Mouse (Mus musculus) retina, postnatal 7 days (tissue): ENCODE results near the gene Wwox.

Experiments used
- DNase-seq: peaks from one replicate; pipeline ENCODE4 v3.0.0-alpha.2; 2012; ENCODE audit warnings: low read depth, low spot score

The Wwox gene

DNA sequence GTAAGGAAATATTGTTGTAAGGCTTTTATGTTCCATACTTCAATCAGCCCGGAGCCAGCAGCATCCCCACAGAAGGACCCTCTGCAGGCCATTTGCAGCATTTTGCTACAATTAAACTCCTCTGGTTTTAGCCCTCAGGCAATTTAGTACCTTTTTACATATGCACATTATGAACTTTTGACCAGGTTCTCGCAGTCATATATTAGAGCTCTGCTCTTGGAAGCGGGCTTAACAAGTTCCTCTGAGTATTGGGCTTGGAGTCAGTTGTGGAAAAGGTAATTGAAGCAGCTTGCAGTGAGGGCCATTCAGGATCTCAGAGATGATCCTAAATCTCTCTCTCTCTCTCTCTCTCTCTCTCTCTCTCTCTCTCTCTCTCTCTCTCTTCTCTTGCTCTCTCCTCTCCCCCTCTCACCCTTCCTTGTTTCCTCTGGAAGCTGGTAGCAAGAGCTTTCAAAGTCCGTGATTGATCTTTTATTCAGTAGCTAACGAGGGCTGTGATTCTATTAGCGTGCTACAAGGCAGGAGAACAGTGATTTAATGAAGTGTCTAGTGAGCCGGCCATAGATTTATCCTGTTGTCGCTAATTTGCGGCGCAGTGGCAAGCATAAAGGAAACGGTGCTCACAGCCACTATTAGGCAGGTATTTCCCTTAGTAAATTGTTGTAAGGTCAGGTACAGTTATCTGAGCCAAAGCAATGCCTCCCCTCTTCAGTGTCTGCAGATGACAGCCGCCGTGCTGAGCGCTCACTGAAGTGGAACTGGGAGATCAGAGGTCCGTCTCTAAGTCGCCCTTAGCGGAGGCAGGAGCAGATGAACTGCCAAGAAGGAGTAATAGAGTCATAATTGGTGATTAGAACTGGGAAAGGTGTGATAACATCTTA is 292.0 kb downstream of the Wwox start:
- no peak for DNase-seq

DNA sequence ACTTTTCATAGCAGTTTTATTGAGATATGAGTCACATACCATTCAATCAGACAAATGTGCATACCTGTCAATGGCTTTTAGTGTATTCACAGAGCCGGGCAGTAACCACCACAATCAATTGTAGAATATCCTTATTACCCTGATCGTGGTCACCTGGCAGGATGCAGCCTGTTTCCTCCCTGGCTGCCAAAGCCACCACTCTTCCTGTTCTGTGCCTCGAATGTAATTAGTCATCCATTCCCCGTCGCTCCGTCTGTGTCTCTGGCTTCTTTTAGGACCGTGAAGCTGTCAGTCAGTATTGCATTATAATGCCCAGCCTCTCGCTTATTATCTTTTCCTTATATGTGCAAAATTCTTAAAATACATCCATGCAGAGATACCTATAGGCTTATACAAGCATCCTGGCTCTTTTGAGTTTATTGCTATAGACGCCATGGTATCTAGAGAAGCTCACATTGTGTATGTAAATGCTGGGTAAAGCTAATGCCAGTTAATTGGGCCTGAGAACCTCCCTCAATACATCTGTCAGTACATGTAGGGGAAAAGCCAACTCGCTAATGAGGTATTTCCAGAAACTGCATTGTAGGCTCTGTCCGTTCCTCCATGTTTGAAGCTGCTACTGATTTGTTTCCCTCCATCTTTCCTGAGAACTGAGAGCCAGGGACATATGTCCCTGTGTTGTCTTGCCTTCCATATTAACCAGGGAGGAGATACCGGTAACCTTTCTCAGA is 303.9 kb downstream of the Wwox start:
- DNase-seq, result no peak

DNA sequence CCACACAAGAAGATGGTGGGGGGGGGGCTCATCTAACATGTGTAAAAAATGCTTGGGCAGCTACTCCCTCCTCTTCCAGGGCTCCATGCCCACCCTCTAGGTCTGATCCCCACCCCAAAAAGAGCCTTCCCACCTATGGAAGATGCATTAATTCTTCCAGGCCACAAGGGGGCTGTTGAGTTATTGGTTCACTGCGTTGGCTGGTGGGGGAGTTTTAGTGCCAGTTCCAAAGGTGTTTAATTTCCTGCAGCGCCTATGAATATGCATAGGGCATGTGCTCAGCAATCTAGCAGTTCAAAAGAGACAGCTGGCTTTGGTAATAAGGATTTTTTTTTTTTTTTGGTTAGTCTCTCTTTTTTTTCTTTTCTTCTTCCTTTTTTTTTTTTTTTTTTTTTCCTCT is 306.9 kb downstream of the Wwox start:
- DNase-seq, result no peak

DNA sequence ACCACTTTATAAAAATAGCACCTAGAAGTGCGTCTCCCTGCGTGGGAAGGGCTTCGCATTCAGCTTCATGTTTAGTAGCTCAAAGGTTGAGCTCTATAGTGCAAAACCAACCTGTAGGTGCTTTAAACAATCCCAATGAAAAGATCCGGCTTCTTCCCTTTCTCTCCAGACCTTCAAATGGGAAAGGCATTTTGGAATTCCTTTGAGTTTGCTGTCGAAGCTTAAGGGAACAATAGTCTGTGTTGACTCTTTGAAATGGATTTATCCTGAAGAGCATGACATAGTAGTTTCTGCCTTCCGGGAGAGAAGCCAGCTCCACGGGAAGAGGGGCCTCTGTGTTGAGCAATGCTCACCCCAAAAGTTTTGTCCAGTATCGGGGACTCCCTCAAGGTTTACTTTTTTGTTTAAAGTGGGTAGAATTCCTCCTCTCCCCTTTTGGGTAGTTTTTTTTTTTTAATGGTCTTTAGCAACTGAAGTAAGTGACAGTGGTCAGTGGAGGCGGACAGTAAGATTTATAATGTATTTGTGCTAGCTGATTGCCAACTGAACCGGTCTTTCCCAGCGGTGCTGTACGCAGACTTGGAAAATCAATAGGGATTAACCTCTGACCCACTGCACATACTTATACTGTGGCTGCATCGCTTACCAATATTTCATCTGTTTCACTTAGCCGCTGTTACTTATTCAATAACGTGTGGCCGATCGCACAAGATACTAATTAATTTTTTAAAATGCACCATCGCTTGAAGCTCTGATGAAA is 312.1 kb downstream of the Wwox start:
- DNase-seq, result no peak

DNA sequence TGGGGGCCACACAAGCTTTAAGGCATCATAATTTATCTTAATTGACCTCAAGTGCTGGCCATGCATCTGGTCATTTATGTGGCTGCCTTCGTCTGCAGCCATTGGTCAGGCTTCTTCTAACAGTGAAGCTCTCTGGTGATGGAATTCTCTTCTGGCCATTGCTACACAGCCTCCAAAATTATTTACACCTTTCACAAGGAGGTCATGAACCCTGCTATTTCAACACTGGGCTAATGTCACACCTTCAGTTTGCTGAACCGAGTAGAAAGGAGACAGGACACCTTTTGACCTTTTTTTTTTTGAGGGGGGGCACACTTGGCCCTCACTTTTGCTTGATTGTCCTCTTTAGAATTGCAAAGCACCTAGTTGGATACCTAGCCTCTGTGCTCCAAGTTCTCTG is 320.2 kb downstream of the Wwox start:
- no peak for DNase-seq

DNA sequence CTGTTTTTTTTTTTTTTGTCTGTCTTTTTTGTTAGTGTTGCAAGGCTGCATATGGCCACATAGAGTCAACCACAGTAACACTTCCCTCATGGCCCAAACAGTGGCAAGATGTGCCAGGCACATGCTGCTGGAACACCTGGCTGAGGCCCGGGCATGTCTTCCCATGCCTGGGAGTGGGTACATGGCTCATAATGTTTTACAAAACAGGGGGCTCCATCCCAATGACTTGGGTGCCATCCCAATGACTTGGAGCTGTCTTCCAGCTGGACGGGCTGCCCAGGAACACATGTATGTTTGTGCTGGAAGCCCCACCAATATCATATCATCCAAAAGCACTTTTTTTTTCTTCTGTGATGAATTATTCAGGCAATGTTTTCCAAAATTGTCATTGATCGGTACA is 329.1 kb downstream of the Wwox start:
- no peak for DNase-seq

DNA sequence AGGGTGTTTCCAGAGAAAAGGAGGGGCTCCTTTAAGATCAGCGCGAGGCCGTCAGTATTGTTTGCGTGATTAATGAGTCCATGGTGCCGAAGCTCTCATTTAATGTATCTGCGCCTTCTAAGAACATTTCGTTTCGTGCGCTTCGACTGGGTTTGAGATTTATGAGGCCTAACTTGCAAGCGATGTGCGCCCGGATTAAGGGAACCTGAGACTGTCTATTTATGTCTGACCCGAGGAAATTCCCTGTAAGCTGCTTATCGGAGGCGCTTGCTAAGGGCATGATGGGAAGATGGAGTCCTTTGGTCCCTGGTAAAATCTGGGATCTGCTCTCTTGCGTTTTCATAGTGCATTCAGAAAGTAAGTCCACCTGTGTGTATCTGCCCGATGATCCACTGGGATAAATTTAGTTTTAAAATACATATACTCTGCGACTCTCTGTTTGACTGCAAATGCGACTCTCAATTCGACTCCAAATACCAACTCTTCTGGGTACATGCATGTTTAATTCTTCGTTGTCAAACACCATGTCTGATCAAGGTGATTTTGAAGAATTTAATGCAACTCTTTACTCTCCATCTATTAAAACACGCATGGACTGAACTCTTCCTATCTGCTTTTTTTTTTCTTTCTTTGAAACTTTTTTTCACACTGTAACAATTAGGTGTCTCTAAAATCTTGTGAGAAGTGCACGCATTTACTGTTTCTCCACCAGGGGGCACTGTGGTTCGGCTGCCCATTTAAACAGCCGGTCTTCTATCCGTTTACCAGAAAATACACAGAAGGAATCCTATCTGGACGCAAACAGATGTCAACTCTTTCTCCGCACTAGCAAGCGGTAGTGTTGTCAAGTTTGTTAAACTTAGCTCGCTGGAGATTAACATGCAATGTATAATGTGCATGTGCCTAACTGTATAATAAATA is 331.7 kb downstream of the Wwox start:
- DNase-seq, result peak; percentile 72

DNA sequence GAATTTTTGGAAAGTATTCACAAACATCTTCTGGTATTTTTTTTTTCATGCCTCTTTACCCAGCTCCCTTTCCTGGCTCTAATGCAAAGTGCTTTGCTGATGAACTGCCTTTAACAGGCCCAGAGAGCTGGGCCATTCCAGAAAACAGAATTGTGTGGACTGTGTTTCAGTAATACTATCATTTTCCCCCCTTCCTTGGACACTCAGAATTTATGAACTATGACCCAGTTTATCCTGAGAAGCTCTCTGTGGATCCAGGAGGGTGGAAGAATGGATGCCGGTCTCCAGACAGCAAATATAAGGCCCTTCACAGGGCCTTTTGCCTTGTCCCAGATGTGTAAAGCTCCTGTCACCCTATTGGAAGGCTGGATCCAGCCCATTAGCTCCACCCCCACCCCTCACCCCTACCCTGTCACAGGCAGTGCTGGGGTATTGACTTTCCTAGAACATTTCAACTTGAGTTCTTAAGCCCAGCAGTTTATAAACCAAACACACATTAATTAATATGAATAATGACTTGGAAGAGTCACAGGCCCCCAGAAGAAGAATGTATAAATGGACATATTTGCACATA is 332.9 kb downstream of the Wwox start:
- no peak for DNase-seq

DNA sequence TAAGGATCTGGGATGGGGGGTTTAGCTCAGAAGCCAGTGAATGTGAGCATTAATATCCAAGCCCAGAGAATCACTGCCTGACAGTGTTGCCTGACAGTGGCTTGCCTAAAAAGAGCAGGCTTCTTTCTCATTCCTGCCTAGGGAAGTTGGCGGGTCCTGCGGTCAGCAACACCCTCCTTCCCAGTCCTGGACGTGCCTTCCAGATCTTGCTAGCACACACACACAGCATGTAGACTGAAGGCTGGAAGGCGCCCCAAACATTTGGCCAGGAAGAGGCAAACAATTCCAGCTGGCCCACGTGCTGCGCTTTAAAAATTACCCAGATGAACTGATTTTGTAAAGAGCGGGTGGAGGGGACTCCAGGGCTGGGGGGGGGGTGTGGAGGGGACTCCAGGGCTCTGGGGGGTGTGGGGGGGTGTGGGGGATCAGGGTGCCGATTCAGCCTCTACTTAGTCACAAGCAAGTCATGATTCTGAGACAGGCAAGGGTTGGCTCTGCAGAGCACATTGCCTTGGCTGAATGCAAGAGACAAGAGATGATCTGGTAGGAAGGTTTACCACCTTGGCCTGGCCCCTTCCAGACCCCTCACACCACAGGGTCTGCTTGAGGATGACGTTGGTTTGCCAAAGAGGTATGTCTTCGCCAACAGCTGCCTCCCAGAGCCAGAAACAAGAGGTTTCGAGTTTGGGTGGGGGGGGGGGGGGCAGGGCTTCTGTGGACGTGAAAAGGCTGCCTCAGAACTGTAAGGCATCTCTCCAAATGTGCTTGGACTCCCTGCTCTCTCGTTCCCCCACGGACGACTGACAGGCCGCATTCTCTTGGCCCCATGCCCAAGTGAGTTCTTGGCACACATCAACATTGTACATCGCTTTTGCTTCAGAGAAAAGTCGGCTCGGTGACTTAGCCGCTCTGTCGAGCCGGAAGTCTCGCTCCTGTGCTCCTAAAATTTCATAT is 334.3 kb downstream of the Wwox start:
- DNase-seq, result no peak

DNA sequence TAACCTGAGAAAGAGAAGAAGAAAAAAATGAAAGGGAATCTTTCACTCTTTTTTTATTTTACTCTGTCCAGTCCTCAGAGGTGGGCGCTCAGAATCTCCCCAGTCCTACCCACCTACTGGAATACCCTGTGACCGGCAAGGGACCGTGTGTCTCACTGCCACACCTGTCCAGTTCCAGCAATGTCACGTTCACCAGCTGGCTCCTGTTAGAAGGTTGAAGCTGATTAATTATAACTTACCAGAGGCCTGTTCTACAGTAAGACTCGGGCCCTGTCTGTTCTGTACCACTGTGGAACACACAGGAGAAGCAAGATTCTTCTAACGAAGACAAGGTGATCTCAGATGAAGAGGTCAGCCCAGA is 334.9 kb downstream of the Wwox start:
- DNase-seq, result no peak

DNA sequence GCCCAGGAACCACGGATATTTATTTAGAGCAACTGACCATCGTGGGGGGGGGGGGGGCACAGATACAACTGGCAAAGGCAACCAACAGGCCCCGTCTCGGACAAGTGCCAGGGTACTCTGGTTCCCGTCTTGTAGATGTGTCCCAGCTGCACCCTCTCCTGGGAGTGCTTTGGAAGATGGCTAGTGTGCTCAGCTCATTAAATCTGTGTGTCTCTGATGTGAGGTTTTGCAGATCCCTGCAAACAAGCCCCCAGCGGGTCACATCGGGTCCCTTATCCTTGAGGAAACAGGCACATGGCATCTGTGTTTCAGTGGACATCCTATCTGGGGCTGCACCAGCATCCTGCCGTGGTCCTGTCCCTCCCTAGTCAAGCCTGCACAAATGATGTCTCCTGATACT is 336.1 kb downstream of the Wwox start:
- no peak for DNase-seq

DNA sequence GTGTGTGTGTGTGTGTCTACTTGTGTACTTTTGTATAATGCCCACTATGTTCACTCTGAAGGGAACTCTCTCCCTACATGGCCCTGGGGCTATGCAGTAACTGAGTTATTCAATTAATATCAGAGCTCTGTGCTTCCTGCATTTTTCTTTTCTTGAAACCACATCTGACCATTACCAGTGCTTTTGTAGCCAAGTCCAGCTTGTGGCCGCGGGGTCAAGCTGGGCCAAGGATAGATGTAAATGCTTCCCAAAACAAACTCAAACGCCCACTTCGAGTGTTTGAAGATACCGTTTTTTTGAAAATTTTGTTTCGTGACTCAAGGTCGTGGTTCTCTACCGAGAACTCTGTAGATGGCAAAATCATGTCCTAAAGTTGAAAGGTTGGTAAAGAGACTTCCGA is 337.2 kb downstream of the Wwox start:
- DNase-seq, result no peak

DNA sequence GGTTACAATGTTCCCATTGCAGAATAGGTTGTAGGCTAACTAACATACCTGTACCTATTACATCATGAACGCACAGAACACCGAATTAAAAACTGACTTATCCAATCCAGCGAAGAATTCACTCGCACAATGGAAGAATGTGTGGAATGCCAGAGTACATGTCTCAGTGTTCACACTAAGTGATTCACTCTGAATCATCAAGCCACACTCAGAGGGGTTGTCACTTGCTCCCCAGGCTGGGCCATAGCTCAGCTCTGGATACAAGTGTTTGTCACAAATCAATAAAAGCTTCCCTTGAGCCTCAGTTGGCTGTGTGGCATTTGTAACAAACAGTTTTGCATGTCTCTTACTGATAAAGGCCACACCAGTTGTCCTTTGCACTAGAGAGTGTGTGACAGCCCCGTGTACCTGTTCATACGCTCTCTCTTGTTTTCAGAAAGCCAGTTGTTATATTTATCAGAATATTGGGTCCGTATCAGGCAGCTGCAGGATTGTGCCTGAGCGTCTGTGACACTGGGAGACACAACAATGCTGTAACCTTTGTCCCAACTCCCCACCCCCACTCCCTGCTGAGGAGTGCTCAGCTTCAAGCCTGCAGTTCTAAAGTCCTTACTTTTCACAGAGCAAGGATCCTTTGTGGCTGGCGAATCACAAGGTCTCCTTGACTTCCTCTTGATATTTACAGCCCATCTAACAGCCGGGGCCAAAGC is 338.0 kb downstream of the Wwox start:
- DNase-seq, result no peak

DNA sequence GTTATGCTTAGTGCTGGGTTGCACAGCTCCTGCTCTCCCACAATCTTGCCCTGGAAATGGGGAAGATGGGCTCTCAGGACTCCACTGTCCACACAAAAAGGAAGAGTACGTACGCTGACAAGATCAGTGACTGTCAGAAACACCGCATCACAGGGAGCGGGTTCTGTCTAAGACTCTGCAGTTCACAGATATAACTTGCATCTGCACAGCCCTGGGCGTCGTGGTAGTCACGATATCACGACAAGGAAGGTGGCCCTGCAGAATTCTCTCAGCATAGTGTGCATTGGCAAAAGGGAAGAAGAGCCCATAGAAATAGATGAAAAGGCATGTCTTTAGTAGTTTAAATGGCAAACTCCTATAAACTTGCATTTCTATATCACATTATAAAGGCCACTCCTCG is 339.5 kb downstream of the Wwox start:
- no peak for DNase-seq

DNA sequence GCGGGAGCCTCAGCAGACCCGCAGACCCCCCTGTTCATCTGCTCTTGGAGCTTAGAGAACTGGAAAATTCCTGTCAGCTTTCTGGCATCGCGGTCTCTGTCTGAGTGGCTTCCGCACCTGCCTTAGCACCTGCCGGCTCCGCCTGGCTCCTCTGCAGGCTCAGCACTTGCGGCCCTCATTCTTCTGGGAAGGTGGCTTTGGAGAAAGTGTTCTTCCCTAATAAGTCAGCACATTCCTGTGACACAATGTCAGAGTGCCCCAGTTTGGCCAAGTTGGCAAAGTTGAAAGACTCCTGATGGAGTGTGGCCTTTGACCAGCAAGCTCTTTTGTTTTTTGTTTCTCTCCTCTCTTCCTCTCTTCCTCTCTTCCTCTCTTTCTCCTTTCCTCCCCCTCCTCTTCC is 343.9 kb downstream of the Wwox start:
- no peak for DNase-seq

DNA sequence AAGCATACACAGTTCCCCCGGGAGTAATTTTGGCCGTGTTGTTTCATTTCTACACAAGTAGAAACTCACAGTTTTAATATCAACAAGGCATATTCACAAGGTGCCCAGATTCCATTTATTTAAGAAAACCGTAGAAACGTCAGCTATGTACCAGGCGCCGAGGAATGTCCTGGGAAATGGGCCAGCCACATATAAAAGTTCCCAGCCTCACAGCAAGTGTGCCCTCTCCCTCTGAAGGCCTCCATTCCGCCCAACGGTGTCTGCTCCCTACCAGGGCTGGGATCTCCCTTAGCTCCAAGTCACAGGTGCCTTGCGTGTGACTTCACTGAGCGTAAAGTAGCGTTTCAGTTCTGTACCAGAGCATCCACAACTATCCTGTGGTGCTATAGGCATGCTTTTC is 346.4 kb downstream of the Wwox start:
- DNase-seq, result no peak

DNA sequence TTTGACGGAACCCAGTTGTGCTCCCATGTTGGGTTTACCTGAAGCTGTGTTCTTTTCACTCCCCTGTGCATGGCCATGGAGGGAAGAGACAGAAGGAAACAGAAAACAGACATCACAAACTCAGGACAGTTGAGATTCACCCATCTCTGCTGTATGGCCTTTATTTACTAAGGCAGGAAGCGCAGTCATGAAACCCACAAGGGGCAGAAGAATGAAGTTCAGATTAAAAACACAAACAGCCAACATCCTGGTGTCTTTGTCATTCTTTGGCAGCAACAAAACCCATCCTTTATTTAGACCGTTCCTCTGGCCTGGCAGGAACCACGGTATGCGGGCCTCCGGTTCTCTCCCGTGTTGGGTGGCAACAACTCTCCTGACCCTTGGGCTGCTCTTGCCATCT is 350.2 kb downstream of the Wwox start:
- DNase-seq, result no peak

DNA sequence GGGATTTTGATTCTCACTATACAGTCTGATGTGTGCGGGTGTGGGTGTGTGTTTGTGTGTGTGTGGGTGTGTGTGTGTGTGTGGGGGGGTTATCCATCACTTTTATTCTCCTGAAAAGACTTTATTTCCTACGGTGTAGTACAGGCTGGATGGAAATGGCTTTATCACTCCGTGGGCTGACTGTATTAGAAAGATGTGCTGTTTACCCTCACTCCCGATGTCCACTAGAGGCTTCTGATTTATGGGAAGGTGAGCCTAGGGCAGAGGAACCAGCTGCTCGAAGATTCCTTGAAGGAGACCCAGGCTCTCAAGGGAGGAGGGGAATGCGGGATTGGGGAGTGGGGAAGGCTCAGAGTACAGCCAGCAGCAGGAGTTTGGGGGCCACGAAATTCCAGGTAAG is 351.3 kb downstream of the Wwox start:
- DNase-seq, result no peak

DNA sequence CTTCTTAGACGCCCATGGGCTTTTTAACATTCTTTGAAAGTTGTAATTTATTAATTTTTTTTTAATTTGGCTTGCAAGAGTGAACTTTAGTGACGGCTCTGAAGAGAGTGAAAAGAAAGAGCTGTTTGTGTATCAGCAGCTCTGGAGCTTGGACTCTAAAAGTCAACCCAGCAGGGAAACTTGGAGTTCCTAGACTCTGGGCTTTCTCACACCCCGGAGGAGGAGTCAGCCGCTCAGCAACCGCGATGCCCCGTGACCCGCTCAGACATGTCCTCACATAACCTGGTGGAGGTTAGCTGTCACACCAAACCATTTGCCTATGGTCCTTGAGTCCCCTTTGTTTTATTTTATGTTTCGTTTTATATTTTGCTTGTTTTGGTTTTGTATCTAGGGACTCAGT is 354.2 kb downstream of the Wwox start:
- DNase-seq, result no peak
